Comparison of ENCODE assay signal across 17 mouse cellular contexts in the genomic region with DNA sequence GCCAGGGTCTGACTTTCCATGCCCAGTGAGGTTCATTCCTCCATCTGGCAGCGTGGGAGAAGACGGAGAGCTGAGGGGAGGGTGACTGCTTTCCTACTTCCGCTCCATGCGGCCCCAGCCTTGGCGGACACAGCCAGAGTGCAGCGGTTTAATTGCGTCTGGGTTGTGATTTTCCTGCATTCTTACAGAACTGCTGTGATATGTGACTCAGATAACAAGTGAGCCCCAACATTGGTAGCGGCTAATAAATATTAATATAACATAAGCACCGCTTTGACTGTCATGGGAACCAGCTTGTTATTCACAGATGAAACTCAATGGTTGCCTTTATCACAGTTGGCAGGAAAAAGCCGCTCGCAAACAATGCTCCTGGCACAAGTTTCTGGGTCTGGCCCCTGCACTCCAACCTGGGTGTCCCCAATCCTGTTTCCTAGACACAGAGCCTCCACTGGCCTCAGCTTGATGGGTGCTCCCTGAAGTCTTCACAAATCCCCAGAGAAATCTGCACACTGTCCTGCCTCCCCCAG. TPM values are rescaled to one million over a fixed set of nuclear protein-coding genes. Genes with fewer than 3 reads are reported as not detected.
A peak's percentile ranks its signal among the peaks of the same experiment; 100 is the strongest.
DNase-seq lines count a peak whose midpoint lies in the region; ATAC-seq and TF ChIP-seq lines count a peak whose summit lies in the region.
"Had no signal": no experiment of that assay in that cellular context is flagged by ENCODE, and none has a peak within 500 bp of the region (broad histone marks: within the 10 kb centered on the region; RNA-seq: fewer than 3 reads in every experiment).

No protein-coding gene starts in this region.

- H3K36me3 ChIP-seq in forebrain, embryonic 12.5 days (replicated peaks), result peaks cover 17% of the 10 kb centered on the region
- peaks cover 44% of the 10 kb centered on the region for H3K36me3 ChIP-seq in forebrain, embryonic 10.5 days (replicated peaks)
- no peaks in the 10 kb centered on the region for H3K36me3 ChIP-seq in stomach, embryonic 16.5 days (ENCODE audit: control insufficient read depth, insufficient read depth, low read length)
- H3K36me3 ChIP-seq in stomach, postnatal 0 days (ENCODE audit: control insufficient read depth, insufficient read depth, low read length), result no peaks in the 10 kb centered on the region
- H3K36me3 ChIP-seq: embryonic facial prominence, embryonic 13.5 days; heart, embryonic 12.5 days had no signal

- no peak for ATAC-seq in forebrain, embryonic 12.5 days (ENCODE audit: low FRiP score)
- ATAC-seq in stomach, embryonic 16.5 days (ENCODE audit: insufficient read depth, low FRiP score), result 0 out of 2 replicates have a peak, but pooled peaks have one; percentile 18
- ATAC-seq in stomach, postnatal 0 days (ENCODE audit: low FRiP score, low TSS enrichment), result no peak
- ATAC-seq: inflammation-experienced regulatory T-cells, adult 6 months had no signal

- DNase-seq in forebrain, embryonic 10.5 days (ENCODE audit: extremely low spot score, low spot score), result no peak
- DNase-seq in stomach, postnatal 0 days (ENCODE audit: low spot score), result no peak
- peak; percentile 20 to 42 for DNase-seq in left cerebral cortex, adult 9 months (ENCODE audit: low spot score in 2 of 2)
- DNase-seq in gastrocnemius, postnatal 14 days, result no peak
- DNase-seq in adrenal gland, adult 2 months, result no peak
- DNase-seq in heart, postnatal 10 days, result no peak
- DNase-seq: adrenal gland, postnatal 10 days; cerebellum, adult 2 months; gastrocnemius, adult 2 months; kidney, postnatal 14 days; lung, postnatal 4 days; thymus, adult 18-20 months had no signal

- H3K4me2 ChIP-seq in forebrain, embryonic 12.5 days, result no peak overlapping the region
- H3K4me2 ChIP-seq in stomach, embryonic 16.5 days (ENCODE audit: low read depth, low read length), result no peak overlapping the region
- H3K4me2 ChIP-seq in stomach, postnatal 0 days (replicated peaks; ENCODE audit: low read depth), result no peak overlapping the region
- H3K4me2 ChIP-seq: embryonic facial prominence, embryonic 13.5 days; heart, embryonic 12.5 days had no signal

- H3K9me3 ChIP-seq in forebrain, embryonic 12.5 days, result no peaks in the 10 kb centered on the region
- H3K9me3 ChIP-seq in forebrain, embryonic 10.5 days, result no peaks in the 10 kb centered on the region
- H3K9me3 ChIP-seq in stomach, embryonic 16.5 days (replicated peaks; ENCODE audit: control insufficient read depth, low read length), result no peaks in the 10 kb centered on the region
- H3K9me3 ChIP-seq in stomach, postnatal 0 days (ENCODE audit: control insufficient read depth, low read length), result no peaks in the 10 kb centered on the region
- H3K9me3 ChIP-seq: embryonic facial prominence, embryonic 13.5 days; heart, embryonic 12.5 days had no signal

- H3K27ac ChIP-seq in forebrain, embryonic 12.5 days, result 0 out of 2 replicates have a peak overlapping the region, but pooled peaks have one; percentile 36
- no peak overlapping the region for H3K27ac ChIP-seq in forebrain, embryonic 10.5 days
- H3K27ac ChIP-seq in stomach, embryonic 16.5 days (ENCODE audit: low read length), result no peak overlapping the region
- no peak overlapping the region for H3K27ac ChIP-seq in stomach, postnatal 0 days (replicated peaks)
- H3K27ac ChIP-seq: embryonic facial prominence, embryonic 13.5 days; gastrocnemius, adult 2 months had no signal

- H3K4me3 ChIP-seq in forebrain, embryonic 12.5 days (replicated peaks), result no peak overlapping the region
- no peak overlapping the region for H3K4me3 ChIP-seq in forebrain, embryonic 10.5 days
- H3K4me3 ChIP-seq in stomach, embryonic 16.5 days (replicated peaks; ENCODE audit: low read length), result no peak overlapping the region
- no peak overlapping the region for H3K4me3 ChIP-seq in stomach, postnatal 0 days (ENCODE audit: low read depth, low read length)
- H3K4me3 ChIP-seq: embryonic facial prominence, embryonic 13.5 days; gastrocnemius, adult 2 months; heart, embryonic 12.5 days had no signal

- peaks cover 62% of the 10 kb centered on the region for H3K4me1 ChIP-seq in forebrain, embryonic 12.5 days
- peaks cover 40% of the 10 kb centered on the region for H3K4me1 ChIP-seq in forebrain, embryonic 10.5 days
- no peaks in the 10 kb centered on the region for H3K4me1 ChIP-seq in stomach, embryonic 16.5 days (ENCODE audit: control insufficient read depth, insufficient read depth, low read length)
- no peaks in the 10 kb centered on the region for H3K4me1 ChIP-seq in stomach, postnatal 0 days (replicated peaks; ENCODE audit: control insufficient read depth, insufficient read depth)
- H3K4me1 ChIP-seq: embryonic facial prominence, embryonic 13.5 days; heart, embryonic 12.5 days had no signal

- TF ChIP-seq EP300 in stomach, postnatal 0 days (optimal IDR thresholded peaks at IDR 0.05), result no peak

- H3K27me3 ChIP-seq in forebrain, embryonic 12.5 days, result no peaks in the 10 kb centered on the region
- no peaks in the 10 kb centered on the region for H3K27me3 ChIP-seq in forebrain, embryonic 10.5 days (ENCODE audit: poor library complexity, severe bottlenecking)
- H3K27me3 ChIP-seq in stomach, embryonic 16.5 days (ENCODE audit: control insufficient read depth, insufficient read depth, low read length), result no peaks in the 10 kb centered on the region
- H3K27me3 ChIP-seq in stomach, postnatal 0 days (ENCODE audit: control insufficient read depth, insufficient read depth, low read length), result no peaks in the 10 kb centered on the region
- H3K27me3 ChIP-seq: embryonic facial prominence, embryonic 13.5 days; heart, embryonic 12.5 days had no signal

- 55% methylated on average over 11 of the region's 11 CpGs for WGBS in forebrain, embryonic 12.5 days
- 90% methylated on average over 11 of the region's 11 CpGs for WGBS in forebrain, embryonic 10.5 days
- 82% methylated on average over 11 of the region's 11 CpGs for WGBS in stomach, embryonic 16.5 days
- 80% methylated on average over 11 of the region's 11 CpGs for WGBS in stomach, postnatal 0 days

- TF ChIP-seq CTCF in stomach, postnatal 0 days (IDR thresholded peaks at IDR 0.05; ENCODE audit: low read depth), result no peak

- intact Hi-C loops in gastrocnemius, postnatal 14 days (cut with DNase I; ENCODE audit: low total_unique reads), result no loop called here
- intact Hi-C loops in heart, postnatal 10 days (cut with DNase I), result no loop called here

- no peak overlapping the region for H3K9ac ChIP-seq in forebrain, embryonic 12.5 days
- H3K9ac ChIP-seq in stomach, embryonic 16.5 days (ENCODE audit: low read length), result no peak overlapping the region
- no peak overlapping the region for H3K9ac ChIP-seq in stomach, postnatal 0 days (ENCODE audit: low read length)
- H3K9ac ChIP-seq: embryonic facial prominence, embryonic 13.5 days; heart, embryonic 12.5 days had no signal

RNA-seq across cellular contexts. Expression of gene Phf21b, which starts 43.0 kb away (rescaled TPM):
- 17.6 and 24.4 TPM in 2 replicates for polyA plus RNA-seq in forebrain, embryonic 12.5 days (2016; fragmentation: Nextera tagmentation; extraction: Ambion mirVana)
- 6.8 and 7.6 TPM in 2 replicates for polyA plus RNA-seq in forebrain, embryonic 10.5 days (2016; fragmentation: Nextera tagmentation; extraction: Ambion mirVana)
- polyA plus RNA-seq in stomach, embryonic 16.5 days (2015; fragmentation: Nextera tagmentation; extraction: Ambion mirVana), result 0.34 and 0.60 TPM in 2 replicates
- polyA plus RNA-seq in stomach, postnatal 0 days (2015; fragmentation: Nextera tagmentation; extraction: Ambion mirVana), result 0.12 and 0.16 TPM in 2 replicates
- under 1 TPM; 0.59 to 0.69 TPM for total RNA-seq in gastrocnemius, postnatal 14 days (2021)
- total RNA-seq in adrenal gland, adult 2 months (2021), result 1 to 10 TPM; 1.7 to 1.8 TPM
- 5.2 and 5.5 TPM in 2 replicates for polyA plus RNA-seq in adrenal gland, adult 2 months (2012; rRNA removed)
- total RNA-seq in heart, postnatal 10 days (2021), result 1 to 10 TPM; 2.0 to 2.9 TPM

Comparison
In these comparisons a context has a peak if more than half of its experiments do, and no peak if none do; other contexts are left out.
1. DNase-seq: peak in left cerebral cortex, adult 9 months (2 of 2); none in forebrain, embryonic 10.5 days (single experiment), stomach, postnatal 0 days (single experiment), gastrocnemius, postnatal 14 days (single experiment), adrenal gland, adult 2 months (single experiment) and heart, postnatal 10 days (0 of 2).